Mouse (Mus musculus) liver, embryonic 11.5 days (tissue): Measurements from ENCODE around the gene Gjb4. TPM values are rescaled to one million over a fixed set of nuclear protein-coding genes. Genes with fewer than 3 reads are reported as not detected.

Experiments
- ATAC-seq: fragments of 200-750 bp; cut with Nextera tagmentation; replicated peaks from 2 replicates; pipeline ENCODE4 v1.8.0; 2017; ENCODE audit warnings: moderate number of reproducible peaks, mild to moderate bottlenecking, moderate TSS enrichment, moderate library complexity; ENCODE audit not compliant: low FRiP score
- DNase-seq: peaks from one replicate; pipeline ENCODE4 v3.0.0-alpha.2; 2017; ENCODE audit warnings: low spot score
- H3K27ac ChIP-seq: fragments of 300-500 bp; sonication (generic); 2 replicates; pipeline ENCODE4 v1.5.1; 2014; ENCODE audit warnings: mild to moderate bottlenecking, low read depth, low read length, control low read depth
- H3K27me3 ChIP-seq: fragments of 300-500 bp; sonication (generic); replicated peaks from 2 replicates; pipeline ENCODE4 v1.6.1; 2014; ENCODE audit warnings: low read length, mixed read lengths; ENCODE audit not compliant: control insufficient read depth, insufficient read depth
- H3K36me3 ChIP-seq: fragments of 300-500 bp; sonication (generic); 2 replicates; pipeline ENCODE4 v1.6.1; 2014; ENCODE audit warnings: mild to moderate bottlenecking, low read length, moderate library complexity, mixed read lengths; ENCODE audit not compliant: control insufficient read depth, insufficient read depth
- H3K4me1 ChIP-seq: fragments of 300-500 bp; sonication (generic); replicated peaks from 2 replicates; pipeline ENCODE4 v1.6.1; 2014; ENCODE audit warnings: low read length, mixed read lengths; ENCODE audit not compliant: control insufficient read depth, insufficient read depth
- H3K4me2 ChIP-seq: fragments of 300-500 bp; sonication (generic); 2 replicates; pipeline ENCODE4 v1.6.1; 2014; ENCODE audit warnings: mild to moderate bottlenecking, control low read depth, moderate library complexity
- H3K4me3 ChIP-seq: fragments of 300-500 bp; sonication (generic); 2 replicates; pipeline ENCODE4 v1.5.1; 2014; ENCODE audit warnings: low read depth, low read length, control low read depth
- H3K9ac ChIP-seq: fragments of 300-500 bp; sonication (generic); 2 replicates; pipeline ENCODE4 v1.6.1; 2014; ENCODE audit warnings: low read depth, low read length, control low read depth
- H3K9me3 ChIP-seq: fragments of 300-500 bp; sonication (generic); 2 replicates; pipeline ENCODE4 v1.6.1; 2016; ENCODE audit warnings: low read length, inconsistent platforms, mixed read lengths; ENCODE audit not compliant: control insufficient read depth
- WGBS: fragments of 180-500 bp; shearing (Covaris S2); extraction: QIAGEN DNeasy Blood & Tissue Kit; methylation state at CpG from one replicate; pipeline ENCODE4 v1.1.7; 2014; 5-methylcytosine and 5-hydroxymethylcytosine counted together
- polyA plus RNA-seq: library from polyadenylated mRNA; unstranded; fragments of >200 nt; fragmentation: Nextera tagmentation; extraction: Ambion mirVana; gene quantifications from 2 replicates; pipeline ENCODE4 v1.2.1, GENCODE M21; 2014

Gjb4 gene
- polyA plus RNA-seq, 1 experiment from 2014 or later, result not detected

GRCm38 (mm10) chr4:127362520-127362919 lies 8.6 kb upstream of the Gjb4 start:
- Histone ChIP-seq H3K27ac (no peak overlapping the region), H3K4me1 (no peaks in the 10 kb centered on the region), H3K36me3 (no peaks in the 10 kb centered on the region), H3K27me3 (no peaks in the 10 kb centered on the region), H3K4me2 (no peak overlapping the region), H3K9me3 (no peaks in the 10 kb centered on the region), H3K4me3 (no peak overlapping the region), H3K9ac (no peak overlapping the region)
- DNase-seq (no peak), ATAC-seq (no peak)
- WGBS, result 46% methylated on average over 3 of the region's 3 CpGs

GRCm38 (mm10) chr4:127358018-127358417 lies 4.1 kb upstream of the Gjb4 start, which contains the start of gene Gjb5:
Gene Gjb5 (minus strand): TSS chr4:127358181.
- Histone ChIP-seq H3K36me3 (no peaks in the 10 kb centered on the region), H3K4me1 (no peaks in the 10 kb centered on the region), H3K27me3 (no peaks in the 10 kb centered on the region), H3K9me3 (no peaks in the 10 kb centered on the region), H3K4me2 (no peak within 1 kb of the TSS), H3K9ac (no peak within 1 kb of the TSS), H3K27ac (no peak within 1 kb of the TSS), H3K4me3 (no peak within 1 kb of the TSS)
- ATAC-seq (no peak), DNase-seq (no peak)
- WGBS, result 18% methylated on average over 5 of the region's 5 CpGs

GRCm38 (mm10) chr4:127354506-127355485 lies 915 bp upstream of the Gjb4 start:
- no peak overlapping the region for H3K4me2 ChIP-seq
- DNase-seq (no peak), ATAC-seq (no peak)
- H3K4me3 ChIP-seq, result no peak overlapping the region
- no peak overlapping the region for H3K9ac ChIP-seq
- H3K27me3 ChIP-seq, result no peaks in the 10 kb centered on the region
- no peak overlapping the region for H3K27ac ChIP-seq
- H3K9me3 ChIP-seq, result no peaks in the 10 kb centered on the region
- no peaks in the 10 kb centered on the region for H3K36me3 ChIP-seq
- WGBS, result 48% methylated on average over 15 of the region's 15 CpGs
- no peaks in the 10 kb centered on the region for H3K4me1 ChIP-seq

GRCm38 (mm10) chr4:127352594-127352993 lies 1.3 kb downstream of the Gjb4 start:
- Histone ChIP-seq H3K36me3 (no peaks in the 10 kb centered on the region), H3K9ac (no peak overlapping the region), H3K27me3 (no peaks in the 10 kb centered on the region), H3K4me3 (no peak overlapping the region), H3K4me1 (no peaks in the 10 kb centered on the region), H3K27ac (no peak overlapping the region), H3K4me2 (no peak overlapping the region), H3K9me3 (no peaks in the 10 kb centered on the region)
- WGBS, result 67% methylated on average over 1 of the region's 1 CpGs
- ATAC-seq (no peak), DNase-seq (no peak)

GRCm38 (mm10) chr4:127349560-127350300 lies 4.2 kb downstream of the Gjb4 start:
- DNase-seq (no peak), ATAC-seq (no peak)
- 42% methylated on average over 4 of the region's 4 CpGs for WGBS
- H3K4me2 ChIP-seq, result no peak overlapping the region
- no peak overlapping the region for H3K4me3 ChIP-seq
- no peaks in the 10 kb centered on the region for H3K36me3 ChIP-seq
- no peaks in the 10 kb centered on the region for H3K4me1 ChIP-seq
- H3K27ac ChIP-seq, result no peak overlapping the region
- no peaks in the 10 kb centered on the region for H3K9me3 ChIP-seq
- H3K27me3 ChIP-seq, result no peaks in the 10 kb centered on the region
- H3K9ac ChIP-seq, result no peak overlapping the region

GRCm38 (mm10) chr4:127345000-127345399 lies 8.9 kb downstream of the Gjb4 start:
- H3K4me3 ChIP-seq, result no peak overlapping the region
- H3K9me3 ChIP-seq, result no peaks in the 10 kb centered on the region
- ATAC-seq (no peak), DNase-seq (no peak)
- H3K4me2 ChIP-seq, result no peak overlapping the region
- H3K9ac ChIP-seq, result no peak overlapping the region
- WGBS, result 71% methylated on average over 5 of the region's 5 CpGs
- no peaks in the 10 kb centered on the region for H3K27me3 ChIP-seq
- no peak overlapping the region for H3K27ac ChIP-seq
- no peaks in the 10 kb centered on the region for H3K36me3 ChIP-seq
- no peaks in the 10 kb centered on the region for H3K4me1 ChIP-seq

- no peak for ATAC-seq
- H3K36me3 ChIP-seq, result no peaks in the 10 kb centered on the region
- no peak overlapping the region for H3K9ac ChIP-seq
- no peaks in the 10 kb centered on the region for H3K9me3 ChIP-seq
- H3K4me1 ChIP-seq, result no peaks in the 10 kb centered on the region
- no peak overlapping the region for H3K4me2 ChIP-seq
- DNase-seq, result no peak
- no peaks in the 10 kb centered on the region for H3K27me3 ChIP-seq
- H3K27ac ChIP-seq, result no peak overlapping the region
- H3K4me3 ChIP-seq, result no peak overlapping the region
- 45% methylated on average over 6 of the region's 6 CpGs for WGBS
Measured at GRCm38 (mm10) chr4:127341372-127341771, 12.5 kb downstream of the Gjb4 start.

- Histone ChIP-seq H3K27ac (no peak overlapping the region), H3K4me3 (no peak overlapping the region), H3K4me2 (no peak overlapping the region), H3K4me1 (no peaks in the 10 kb centered on the region), H3K9me3 (no peaks in the 10 kb centered on the region), H3K36me3 (no peaks in the 10 kb centered on the region), H3K9ac (no peak overlapping the region), H3K27me3 (peaks cover 3% of the 10 kb centered on the region; the same call in 1 of the 2 replicates)
- no peak for DNase-seq
- WGBS, result 84% methylated on average over 5 of the region's 5 CpGs
- no peak for ATAC-seq
Measured at GRCm38 (mm10) chr4:127337668-127338067, 16.2 kb downstream of the Gjb4 start.
